Mouse (Mus musculus) limb, embryonic 14.5 days (tissue): ENCODE results near the gene Slc41a1. TPM values are rescaled to one million over a fixed set of nuclear protein-coding genes. Genes with fewer than 3 reads are reported as not detected.

Experiments
- ATAC-seq: fragments of 200-750 bp; cut with Nextera tagmentation; 2 replicates; pipeline ENCODE4 v1.8.0; 2017; ENCODE audit warnings: low read depth, moderate number of reproducible peaks, moderate TSS enrichment; ENCODE audit not compliant: low FRiP score
- DNase-seq: peaks from one replicate; pipeline ENCODE4 v3.0.0-alpha.2; 2015; ENCODE audit warnings: low spot score
- H3K27ac ChIP-seq: fragments of 300-500 bp; sonication (generic); replicated peaks from 2 replicates; pipeline ENCODE4 v1.5.1; 2014; ENCODE audit warnings: low read depth, mild to moderate bottlenecking, low read length, moderate library complexity, mixed read lengths
- H3K27me3 ChIP-seq: fragments of 300-500 bp; sonication (generic); 2 replicates; pipeline ENCODE4 v1.6.1; 2014; ENCODE audit warnings: low read length, mixed read lengths; ENCODE audit not compliant: control insufficient read depth, insufficient read depth
- H3K36me3 ChIP-seq: fragments of 300-500 bp; sonication (generic); 2 replicates; pipeline ENCODE4 v1.6.1; 2014; ENCODE audit warnings: mild to moderate bottlenecking, low read length, moderate library complexity, mixed read lengths; ENCODE audit not compliant: control insufficient read depth, insufficient read depth
- H3K4me1 ChIP-seq: fragments of 300-500 bp; sonication (generic); 2 replicates; pipeline ENCODE4 v1.6.1; 2014; ENCODE audit warnings: antibody characterized with exemption, low read length, mixed read lengths; ENCODE audit not compliant: control insufficient read depth, insufficient read depth
- H3K4me2 ChIP-seq: fragments of 300-500 bp; sonication (generic); replicated peaks from 2 replicates; pipeline ENCODE4 v1.6.1; 2014; ENCODE audit warnings: low read depth, mild to moderate bottlenecking, low read length, moderate library complexity; ENCODE audit not compliant: severe bottlenecking
- H3K4me3 ChIP-seq: fragments of 300-500 bp; sonication (generic); replicated peaks from 2 replicates; pipeline ENCODE4 v1.5.1; 2014; ENCODE audit warnings: low read length
- H3K9ac ChIP-seq: fragments of 300-500 bp; sonication (generic); 2 replicates; pipeline ENCODE4 v1.6.1; 2014; ENCODE audit warnings: mild to moderate bottlenecking, low read depth, low read length, moderate library complexity; ENCODE audit not compliant: severe bottlenecking
- H3K9me3 ChIP-seq: fragments of 300-500 bp; sonication (generic); 2 replicates; pipeline ENCODE4 v1.6.1; 2016; ENCODE audit warnings: low read length; ENCODE audit not compliant: control insufficient read depth
- POLR2A ChIP-seq: fragments of 200-500 bp; IDR thresholded peaks from 2 replicates; pipeline ENCODE4 v1.8.0; 2012; ENCODE audit warnings: inconsistent platforms, mild to moderate bottlenecking, moderate library complexity, borderline replicate concordance; ENCODE audit not compliant: insufficient read depth, insufficient read length; ENCODE audit errors: extremely low read depth
- WGBS: fragments of 180-500 bp; shearing (Covaris S2); extraction: QIAGEN DNeasy Blood & Tissue Kit; methylation state at CpG from one replicate; pipeline ENCODE4 v1.1.7; 2014; 5-methylcytosine and 5-hydroxymethylcytosine counted together
- polyA plus RNA-seq, 2 experiments: library from polyadenylated mRNA; depleted of rRNA in 1 of 2; stranded (reverse) in 1 of 2; unstranded in 1 of 2; fragments of >200 nt; fragmentation: Nextera tagmentation in 1 of 2; extraction: Ambion mirVana in 1 of 2; gene quantifications; 2 replicates each; pipeline versions ENCODE4 v1.2.1 to v1.2.3; 2012 to 2014

Slc41a1 gene
- polyA plus RNA-seq, 2 experiments: 13.3 to 27.0 TPM

GRCm38 (mm10) chr1:131827787-131828258, 530 bp downstream of the Slc41a1 start:
- 4% methylated on average over 34 of the region's 36 CpGs for WGBS
- Histone ChIP-seq H3K36me3 (peaks cover 17% of the 10 kb centered on the region), H3K9me3 (no peaks in the 10 kb centered on the region), H3K4me2 (peak overlapping the region; percentile 51), H3K4me1 (peaks cover 12% of the 10 kb centered on the region), H3K9ac (peak overlapping the region; percentile 81), H3K27me3 (no peaks in the 10 kb centered on the region), H3K27ac (peak overlapping the region; percentile 87), H3K4me3 (peak overlapping the region; percentile 80)
- ATAC-seq (peak; percentile 97), DNase-seq (peak; percentile 98)
- TF ChIP-seq POLR2A: 0 out of 2 replicates have a peak, but pooled peaks have one; percentile 41

GRCm38 (mm10) chr1:131828297-131829126, 1.2 kb downstream of the Slc41a1 start:
- Histone ChIP-seq H3K9ac (peak overlapping the region; percentile 81), H3K27ac (peak overlapping the region; percentile 87), H3K4me2 (peak overlapping the region; percentile 51), H3K36me3 (peaks cover 23% of the 10 kb centered on the region), H3K4me1 (peaks cover 12% of the 10 kb centered on the region), H3K4me3 (peak overlapping the region; percentile 80), H3K27me3 (no peaks in the 10 kb centered on the region), H3K9me3 (no peaks in the 10 kb centered on the region)
- 1% methylated on average over 18 of the region's 22 CpGs for WGBS
- DNase-seq: peak; percentile 34
- ATAC-seq: peak; percentile 60
- no peak for TF ChIP-seq POLR2A

- no peak for TF ChIP-seq POLR2A
- Histone ChIP-seq H3K4me1 (peaks cover 12% of the 10 kb centered on the region), H3K27ac (no peak overlapping the region), H3K9ac (peak overlapping the region; percentile 81), H3K27me3 (no peaks in the 10 kb centered on the region), H3K4me2 (peak overlapping the region; percentile 51), H3K36me3 (peaks cover 29% of the 10 kb centered on the region), H3K4me3 (peak overlapping the region; percentile 80), H3K9me3 (no peaks in the 10 kb centered on the region)
- DNase-seq: no peak
- ATAC-seq: no peak
- WGBS: 37% methylated on average over 5 of the region's 5 CpGs
Observed at GRCm38 (mm10) chr1:131829279-131829678, 2.0 kb downstream of the Slc41a1 start.

- no peaks in the 10 kb centered on the region for H3K9me3 ChIP-seq
- peaks cover 12% of the 10 kb centered on the region for H3K4me1 ChIP-seq
- no peak for DNase-seq
- no peak for TF ChIP-seq POLR2A
- peaks cover 38% of the 10 kb centered on the region for H3K36me3 ChIP-seq
- no peak overlapping the region for H3K4me2 ChIP-seq
- no peak for ATAC-seq
- no peak overlapping the region for H3K27ac ChIP-seq
- no peak overlapping the region for H3K9ac ChIP-seq
- no peaks in the 10 kb centered on the region for H3K27me3 ChIP-seq
- WGBS: 87% methylated on average over 15 of the region's 15 CpGs
- no peak overlapping the region for H3K4me3 ChIP-seq
Observed at GRCm38 (mm10) chr1:131830561-131830960, 3.3 kb downstream of the Slc41a1 start.

GRCm38 (mm10) chr1:131830971-131831641, 3.8 kb downstream of the Slc41a1 start:
- no peak for ATAC-seq
- TF ChIP-seq POLR2A: no peak
- H3K4me2 ChIP-seq: no peak overlapping the region
- no peak for DNase-seq
- H3K27me3 ChIP-seq: no peaks in the 10 kb centered on the region
- H3K4me1 ChIP-seq: peaks cover 12% of the 10 kb centered on the region
- 84% methylated on average over 8 of the region's 8 CpGs for WGBS
- H3K9me3 ChIP-seq: no peaks in the 10 kb centered on the region
- no peak overlapping the region for H3K4me3 ChIP-seq
- no peak overlapping the region for H3K27ac ChIP-seq
- peaks cover 42% of the 10 kb centered on the region for H3K36me3 ChIP-seq
- H3K9ac ChIP-seq: no peak overlapping the region
